In genomic region chr9:94773357-94773756, GRCm38 (mm10) we compare ENCODE assay signal across 18 mouse cellular contexts.
DNase-seq lines count a peak whose midpoint lies in the region; ATAC-seq and TF ChIP-seq lines count a peak whose summit lies in the region.
"Had no signal": no experiment of that assay in that cellular context is flagged by ENCODE, and none has a peak within 500 bp of the region (broad histone marks: within the 10 kb centered on the region; RNA-seq: fewer than 3 reads in every experiment).

No protein-coding gene starts in this region.

- no peak overlapping the region for H3K27ac ChIP-seq in hindbrain, embryonic 14.5 days
- no peak overlapping the region for H3K27ac ChIP-seq in hindbrain, embryonic 10.5 days
- no peak overlapping the region for H3K27ac ChIP-seq in lung, postnatal 0 days (ENCODE audit: low read length)
- H3K27ac ChIP-seq: heart, adult 2 months; neural tube, embryonic 13.5 days; stomach, postnatal 0 days had no signal

- no peak for TF ChIP-seq CTCF in lung, postnatal 0 days (IDR thresholded peaks at IDR 0.05)
- TF ChIP-seq CTCF in lung, adult 2 months (IDR thresholded peaks at IDR 0.05; ENCODE audit: insufficient read depth, low read length): no peak

- H3K9me3 ChIP-seq in hindbrain, embryonic 14.5 days (ENCODE audit: control insufficient read depth, low read length): no peaks in the 10 kb centered on the region
- H3K9me3 ChIP-seq in hindbrain, embryonic 10.5 days: no peaks in the 10 kb centered on the region
- no peaks in the 10 kb centered on the region for H3K9me3 ChIP-seq in lung, postnatal 0 days (ENCODE audit: low read length)
- H3K9me3 ChIP-seq: neural tube, embryonic 13.5 days had no signal

- ATAC-seq in hindbrain, embryonic 14.5 days (ENCODE audit: low FRiP score): peak; percentile 40; the same call in 1 of the 2 replicates
- ATAC-seq in lung, postnatal 0 days: peak; percentile 44; the same call in 1 of the 2 replicates
- ATAC-seq: liver, postnatal 0 days had no signal

- H3K4me1 ChIP-seq in hindbrain, embryonic 14.5 days (replicated peaks; ENCODE audit: control insufficient read depth, insufficient read depth, low read length): no peaks in the 10 kb centered on the region
- no peaks in the 10 kb centered on the region; the same call in 1 of the 2 replicates for H3K4me1 ChIP-seq in hindbrain, embryonic 10.5 days (replicated peaks)
- no peaks in the 10 kb centered on the region for H3K4me1 ChIP-seq in lung, postnatal 0 days (ENCODE audit: insufficient read depth, low read depth, low read length)
- no peaks in the 10 kb centered on the region for H3K4me1 ChIP-seq in lung, adult 2 months (ENCODE audit: control insufficient read depth, insufficient read depth, low read length)
- H3K4me1 ChIP-seq: neural tube, embryonic 13.5 days had no signal

- WGBS in hindbrain, embryonic 14.5 days: 75% methylated on average over 4 of the region's 4 CpGs
- 81% methylated on average over 4 of the region's 4 CpGs for WGBS in hindbrain, embryonic 10.5 days
- WGBS in lung, postnatal 0 days: 40% methylated on average over 4 of the region's 4 CpGs
- 38% methylated on average over 4 of the region's 4 CpGs for WGBS in lung, adult 2 months

- intact Hi-C loops in heart, postnatal 10 days (cut with DNase I): loop anchor here (1.0 kb wide), 1 partner anchor 21 kb away; no protein-coding TSS in a partner anchor

- 0 out of 2 replicates have a peak, but pooled peaks have one; percentile 10 for TF ChIP-seq EP300 in lung, postnatal 0 days (IDR thresholded peaks at IDR 0.05)

- H3K27me3 ChIP-seq in hindbrain, embryonic 14.5 days (ENCODE audit: control insufficient read depth, insufficient read depth, low read length): no peaks in the 10 kb centered on the region
- H3K27me3 ChIP-seq in hindbrain, embryonic 10.5 days (ENCODE audit: insufficient read depth, poor library complexity, severe bottlenecking): no peaks in the 10 kb centered on the region
- no peaks in the 10 kb centered on the region for H3K27me3 ChIP-seq in lung, postnatal 0 days (replicated peaks; ENCODE audit: insufficient read depth, low read length)
- H3K27me3 ChIP-seq: neural tube, embryonic 13.5 days had no signal

- H3K36me3 ChIP-seq in hindbrain, embryonic 14.5 days (replicated peaks; ENCODE audit: control insufficient read depth, insufficient read depth): no peaks in the 10 kb centered on the region
- H3K36me3 ChIP-seq in hindbrain, embryonic 10.5 days: no peaks in the 10 kb centered on the region
- no peaks in the 10 kb centered on the region for H3K36me3 ChIP-seq in lung, postnatal 0 days (ENCODE audit: insufficient read depth, low read length)
- H3K36me3 ChIP-seq: neural tube, embryonic 13.5 days had no signal

- DNase-seq in hindbrain, embryonic 14.5 days (ENCODE audit: low spot score): no peak
- DNase-seq in hindbrain, embryonic 10.5 days (ENCODE audit: low spot score): no peak
- DNase-seq in lung, postnatal 0 days (ENCODE audit: low spot score): peak; percentile 43
- DNase-seq in lung, adult 2 months: no peak
- peak; percentile 77 for DNase-seq in cerebellum, adult 8-10 months
- DNase-seq in lung, postnatal 36 days: peak; percentile 9
- no peak for DNase-seq in heart, postnatal 10 days
- no peak for DNase-seq in layer of hippocampus, postnatal 36 days
- DNase-seq: B cell, adult 2 months; gastrocnemius, postnatal 10 days; heart, adult 2 months; kidney, adult 9 months; kidney, postnatal 4 days; liver; liver, postnatal 0 days; right cerebral cortex, postnatal 25 days had no signal

- H3K4me3 ChIP-seq in hindbrain, embryonic 14.5 days (replicated peaks; ENCODE audit: low read length): no peak overlapping the region
- no peak overlapping the region for H3K4me3 ChIP-seq in hindbrain, embryonic 10.5 days
- H3K4me3 ChIP-seq in lung, postnatal 0 days (ENCODE audit: low read depth, low read length): no peak overlapping the region
- H3K4me3 ChIP-seq in lung, adult 2 months (replicated peaks; ENCODE audit: extremely low read depth, low read depth, low read length): no peak overlapping the region
- H3K4me3 ChIP-seq: heart, adult 2 months; neural tube, embryonic 13.5 days had no signal

- TF ChIP-seq POLR2A in lung, adult 2 months (IDR thresholded peaks at IDR 0.05; ENCODE audit: borderline replicate concordance, extremely low read depth, low read depth, low read length): no peak

- no peak overlapping the region for H3K4me2 ChIP-seq in hindbrain, embryonic 14.5 days (replicated peaks)
- no peak overlapping the region for H3K4me2 ChIP-seq in lung, postnatal 0 days (replicated peaks; ENCODE audit: low read depth, low read length)
- H3K4me2 ChIP-seq: neural tube, embryonic 13.5 days had no signal

- no peak overlapping the region for H3K9ac ChIP-seq in hindbrain, embryonic 14.5 days
- H3K9ac ChIP-seq in lung, postnatal 0 days (replicated peaks; ENCODE audit: low read depth): no peak overlapping the region
- H3K9ac ChIP-seq: liver, postnatal 0 days; neural tube, embryonic 13.5 days had no signal

Comparison
In these comparisons a context has a peak if more than half of its experiments do, and no peak if none do; other contexts are left out.
1. DNase-seq: peak in lung, postnatal 0 days (single experiment), cerebellum, adult 8-10 months (single experiment) and lung, postnatal 36 days (single experiment); none in hindbrain, embryonic 14.5 days (single experiment), hindbrain, embryonic 10.5 days (single experiment), lung, adult 2 months (single experiment), heart, postnatal 10 days (0 of 2) and layer of hippocampus, postnatal 36 days (0 of 2).